Mouse (Mus musculus): Measurements from ENCODE around the gene Pawr.

DNA sequence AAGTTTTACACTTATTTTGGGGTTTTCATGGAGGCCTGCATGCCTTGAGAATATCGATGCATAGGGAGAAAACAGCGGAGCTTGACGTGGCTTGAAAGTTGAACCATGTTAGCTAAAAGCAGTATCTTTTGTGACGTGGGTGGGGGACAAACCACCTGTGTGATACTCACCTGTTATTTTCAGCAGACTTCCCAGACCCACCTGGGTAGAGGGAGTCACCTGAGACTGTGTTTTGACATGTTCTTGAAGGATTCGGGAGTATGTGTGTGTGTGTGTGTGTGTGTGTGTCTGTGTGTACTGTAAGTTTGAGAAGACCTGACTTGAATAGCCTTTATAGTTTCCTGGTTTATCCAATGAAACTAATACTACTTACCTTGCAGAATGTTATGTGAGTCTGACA, 7.2 kb downstream of the Pawr start:
- TF ChIP-seq GATA1 (IDR thresholded peaks at IDR 0.05; ENCODE audit: borderline replicate concordance, low read length) (no peak), FLI1 (IDR thresholded peaks at IDR 0.05; ENCODE audit: low read length) (no peak)

All from megakaryocyte, embryonic 14.5 days (primary cell).